Mouse (Mus musculus) MEL (cell line): ENCODE results near the gene Mef2b. TPM values are rescaled to one million over a fixed set of nuclear protein-coding genes. Genes with fewer than 3 reads are reported as not detected.

ENCODE experiments used
- DNase-seq: peaks from one replicate; pipeline ENCODE4 v3.0.0; 2011; ENCODE audit warnings: low read depth, low spot score
- H3K27ac ChIP-seq: 2 replicates; pipeline ENCODE4 v1.5.1; 2012; ENCODE audit warnings: low read depth, mild to moderate bottlenecking, control low read depth, low read length, moderate library complexity; ENCODE audit not compliant: control insufficient read depth
- H3K27me3 ChIP-seq, 2 experiments: fragments of 150-350 bp in 1 of 2; sonication (generic) in 1 of 2; 2 replicates each; pipeline ENCODE4 v1.6.1; 2012; ENCODE audit warnings: low read length in 2 of 2, mild to moderate bottlenecking in 2 of 2, improper control_type of control experiment in 1 of 2, moderate library complexity in 1 of 2; ENCODE audit not compliant: insufficient read depth in 2 of 2, control insufficient read depth in 1 of 2
- H3K36me3 ChIP-seq, 2 experiments: 2 replicates each; pipeline ENCODE4 v1.6.1; 2012 to 2014; ENCODE audit warnings: low read length in 2 of 2, improper control_type of control experiment in 1 of 2, inconsistent platforms in 1 of 2, mild to moderate bottlenecking in 1 of 2; ENCODE audit not compliant: insufficient read depth in 2 of 2, control insufficient read depth in 1 of 2
- H3K4me1 ChIP-seq, 2 experiments: fragments of 150-350 bp in 1 of 2; sonication (generic) in 1 of 2; 2 replicates each; pipeline ENCODE4 v1.6.1; 2012; ENCODE audit warnings: low read length in 2 of 2, improper control_type of control experiment in 1 of 2, mild to moderate bottlenecking in 1 of 2; ENCODE audit not compliant: insufficient read depth in 2 of 2, control insufficient read depth in 1 of 2
- H3K4me3 ChIP-seq, 2 experiments: fragments of 150-350 bp in 1 of 2; sonication (generic) in 1 of 2; 2 replicates each; pipeline ENCODE4 v1.5.1; 2012; ENCODE audit warnings: low read depth in 2 of 2, low read length in 2 of 2, mild to moderate bottlenecking in 2 of 2, moderate library complexity in 2 of 2, control low read depth in 1 of 2, improper control_type of control experiment in 1 of 2; ENCODE audit not compliant: control insufficient read depth in 1 of 2, insufficient read depth in 1 of 2
- H3K79me2 ChIP-seq: 2 replicates; pipeline ENCODE4 v1.6.1; 2012; ENCODE audit warnings: mild to moderate bottlenecking, low read length, moderate library complexity; ENCODE audit not compliant: control insufficient read depth, poor library complexity, insufficient read depth
- H3K9ac ChIP-seq: 2 replicates; pipeline ENCODE4 v1.6.1; 2012; ENCODE audit warnings: low read depth, mild to moderate bottlenecking, control low read depth, low read length, moderate library complexity; ENCODE audit not compliant: control insufficient read depth, poor library complexity, severe bottlenecking
- H3K9me3 ChIP-seq: fragments of 150-350 bp; sonication (generic); replicated peaks from 2 replicates; pipeline ENCODE4 v1.6.1; 2012; ENCODE audit warnings: mild to moderate bottlenecking, low read length, improper control_type of control experiment, moderate library complexity; ENCODE audit not compliant: insufficient read depth
- BHLHE40 ChIP-seq: IDR thresholded peaks from 2 replicates; pipeline ENCODE4 v1.6.1; 2012; ENCODE audit warnings: low read depth, mild to moderate bottlenecking, inconsistent platforms, low read length, improper control_type of control experiment, borderline replicate concordance
- CTCF ChIP-seq, 3 experiments: IDR thresholded peaks in 2 of 3; conservative IDR thresholded peaks in 1 of 3; 2 replicates each; pipeline ENCODE4 v1.5.1; 2011 to 2012; ENCODE audit warnings: low read length in 3 of 3, low read depth in 2 of 3, mild to moderate bottlenecking in 2 of 3, improper control_type of control experiment in 1 of 3, inconsistent platforms in 1 of 3, mixed read lengths in 1 of 3, moderate library complexity in 1 of 3; ENCODE audit not compliant: control insufficient read depth in 1 of 3, insufficient read depth in 1 of 3, poor library complexity in 1 of 3, severe bottlenecking in 1 of 3
- EP300 ChIP-seq, 2 experiments: IDR thresholded peaks; 2 replicates each; pipeline ENCODE4 v1.6.1; 2011; ENCODE audit warnings: improper control_type of control experiment in 2 of 2, low read length in 2 of 2, low read depth in 1 of 2, mild to moderate bottlenecking in 1 of 2
- ETS1 ChIP-seq: IDR thresholded peaks from 2 replicates; pipeline ENCODE4 v1.6.1; 2012; ENCODE audit warnings: low read depth, mild to moderate bottlenecking, inconsistent platforms, low read length, improper control_type of control experiment, moderate library complexity
- GABPA ChIP-seq: IDR thresholded peaks from 2 replicates; pipeline ENCODE4 v1.6.1; 2012; ENCODE audit warnings: low read depth, mild to moderate bottlenecking, inconsistent platforms, low read length, improper control_type of control experiment, moderate library complexity
- JUND ChIP-seq: IDR thresholded peaks from 2 replicates; pipeline ENCODE4 v1.6.1; 2011; ENCODE audit warnings: low read depth, mild to moderate bottlenecking, improper control_type of control experiment, low read length
- KAT2A ChIP-seq: conservative IDR thresholded peaks from 2 replicates; pipeline ENCODE4 v1.6.1; 2012; ENCODE audit warnings: low read depth, low read length, improper control_type of control experiment, inconsistent platforms
- MYB ChIP-seq: IDR thresholded peaks from 2 replicates; pipeline ENCODE4 v1.6.1; 2011; ENCODE audit warnings: mild to moderate bottlenecking, low read depth, low read length, improper control_type of control experiment
- POLR2A ChIP-seq, 2 experiments: IDR thresholded peaks; 2 replicates each; pipeline ENCODE4 v1.6.1; 2011 to 2012; ENCODE audit warnings: low read length in 2 of 2, mild to moderate bottlenecking in 2 of 2, control low read depth in 1 of 2, improper control_type of control experiment in 1 of 2, low read depth in 1 of 2, moderate library complexity in 1 of 2; ENCODE audit not compliant: control insufficient read depth in 1 of 2, insufficient read depth in 1 of 2, poor library complexity in 1 of 2
- RAD21 ChIP-seq: IDR thresholded peaks from 2 replicates; pipeline ENCODE4 v1.6.1; 2011; ENCODE audit warnings: mild to moderate bottlenecking, low read depth, low read length, improper control_type of control experiment
- SIN3A ChIP-seq: IDR thresholded peaks from 2 replicates; pipeline ENCODE4 v1.6.1; 2012; ENCODE audit warnings: low read length, improper control_type of control experiment, inconsistent platforms
- TCF12 ChIP-seq: IDR thresholded peaks from 2 replicates; pipeline ENCODE4 v1.6.1; 2014; ENCODE audit warnings: low read depth, mild to moderate bottlenecking, inconsistent platforms, low read length, improper control_type of control experiment, moderate library complexity
- USF2 ChIP-seq, 2 experiments: IDR thresholded peaks; 2 replicates each; pipeline ENCODE4 v1.6.1; 2011 to 2012; ENCODE audit warnings: improper control_type of control experiment in 2 of 2, low read length in 2 of 2, borderline replicate concordance in 1 of 2, inconsistent platforms in 1 of 2, low read depth in 1 of 2, mild to moderate bottlenecking in 1 of 2; ENCODE audit not compliant: insufficient read depth in 1 of 2
- ZC3H11A ChIP-seq: IDR thresholded peaks from 2 replicates; pipeline ENCODE4 v1.6.1; 2012; ENCODE audit warnings: low read depth, mild to moderate bottlenecking, inconsistent platforms, low read length, improper control_type of control experiment
- polyA plus RNA-seq, 2 experiments: library from polyadenylated mRNA; stranded (reverse) in 1 of 2; unstranded in 1 of 2; fragments of >175 nt in 1 of 2; fragments of >200 nt in 1 of 2; gene quantifications; 2 replicates each; pipeline versions ENCODE4 v1.2.1 to v1.2.4; 2012; ENCODE audit warnings: low replicate concordance in 2 of 2, low read depth in 1 of 2; ENCODE audit not compliant: insufficient read length in 2 of 2, insufficient read depth in 1 of 2, missing spikeins in 1 of 2
- total RNA-seq: library from RNA; depleted of rRNA; stranded (reverse); fragments of 300-350 nt; gene quantifications from 2 replicates; pipeline ENCODE4 v1.2.3, GENCODE M21; 2012

The Mef2b gene
- total and polyA plus RNA-seq, 3 experiments, result 2.0 to 6.5 TPM; not detected in 1

GRCm38 (mm10) chr8:70139026-70139857 is at the start of gene Mef2b, which contains the start of the genes Rfxank and Borcs8 (continued):
- TF ChIP-seq USF2 (IDR thresholded peaks at IDR 0.05; ENCODE audit: borderline replicate concordance in 1 of 2, insufficient read depth in 1 of 2, low read depth in 1 of 2, low read length in 2 of 2) (no peak), ETS1 (no peak), ZC3H11A (no peak), POLR2A (IDR thresholded peaks at IDR 0.05; ENCODE audit: control insufficient read depth in 1 of 2, insufficient read depth in 1 of 2, low read depth in 1 of 2, low read length in 2 of 2, poor library complexity in 1 of 2) (peak; percentile 57 to 77)

GRCm38 (mm10) chr8:70092786-70093185 is 46.7 kb upstream of the Mef2b start:
- H3K9ac ChIP-seq, result no peak overlapping the region
- H3K4me1 ChIP-seq, result no peaks in the 10 kb centered on the region
- TF ChIP-seq GABPA, result no peak
- no peak for TF ChIP-seq SIN3A
- TF ChIP-seq KAT2A, result no peak
- no peak for TF ChIP-seq EP300 (IDR thresholded peaks at IDR 0.05; ENCODE audit: low read depth in 1 of 2, low read length in 2 of 2)
- TF ChIP-seq CTCF (IDR thresholded peaks at IDR 0.05 in 2 of 3, conservative IDR thresholded peaks at IDR 0.05 in 1 of 3; ENCODE audit: control insufficient read depth in 1 of 3, insufficient read depth in 1 of 3, low read depth in 2 of 3, low read length in 3 of 3, poor library complexity in 1 of 3, severe bottlenecking in 1 of 3), result no peak
- no peak for TF ChIP-seq TCF12
- TF ChIP-seq JUND, result no peak
- TF ChIP-seq RAD21, result no peak
- no peak for TF ChIP-seq BHLHE40
- TF ChIP-seq, all 39 proteins: peak for 0
- no peak overlapping the region for H3K4me3 ChIP-seq
- H3K27me3 ChIP-seq, result no peaks in the 10 kb centered on the region
- H3K79me2 ChIP-seq, result no peaks in the 10 kb centered on the region
- no peak for DNase-seq
- no peaks in the 10 kb centered on the region for H3K36me3 ChIP-seq
- H3K9me3 ChIP-seq, result no peaks in the 10 kb centered on the region
- no peak overlapping the region for H3K27ac ChIP-seq

GRCm38 (mm10) chr8:70099276-70099675 is 40.2 kb upstream of the Mef2b start:
- no peak overlapping the region for H3K4me3 ChIP-seq
- peaks cover 0 to 4% of the 10 kb centered on the region in 2 experiments; a peak in 1 of 4 replicates for H3K4me1 ChIP-seq
- H3K9ac ChIP-seq, result no peak overlapping the region
- peaks cover 0 to 2% of the 10 kb centered on the region in 2 experiments; a peak in 3 of 4 replicates for H3K27me3 ChIP-seq
- H3K27ac ChIP-seq, result no peak overlapping the region
- H3K36me3 ChIP-seq, result no peaks in the 10 kb centered on the region
- no peak for DNase-seq
- TF ChIP-seq BHLHE40 (no peak), MYB (no peak), CTCF (IDR thresholded peaks at IDR 0.05 in 2 of 3, conservative IDR thresholded peaks at IDR 0.05 in 1 of 3; ENCODE audit: control insufficient read depth in 1 of 3, insufficient read depth in 1 of 3, low read depth in 2 of 3, low read length in 3 of 3, poor library complexity in 1 of 3, severe bottlenecking in 1 of 3) (no peak), SIN3A (no peak)
- TF ChIP-seq, all 39 proteins: peak for 0
- no peaks in the 10 kb centered on the region for H3K79me2 ChIP-seq
- no peaks in the 10 kb centered on the region for H3K9me3 ChIP-seq
